Mouse (Mus musculus) embryonic stem cell, embryonic (primary cell): ENCODE results near the gene Adora3.

Experiments
- CTCF ChIA-PET, 4 experiments: fragments of 300-600 bp in 2 of 4; fragments of 350-600 bp in 2 of 4; sonication (Branson Sonifier 250); formaldehyde crosslinking; loops; one replicate each; lab custom pipeline; 2022; ENCODE audit warnings: inconsistent platforms in 2 of 4; lab: Charles Lee
- POLR2A ChIA-PET, 4 experiments: fragments of 300-600 bp in 2 of 4; fragments of 350-600 bp in 2 of 4; sonication (Branson Sonifier 250); formaldehyde crosslinking; loops; one replicate each; lab custom pipeline; 2022; ENCODE audit warnings: antibody characterized with exemption in 4 of 4, inconsistent platforms in 1 of 4; lab: Charles Lee

Adora3 gene

GRCm38 (mm10) chr3:105870558-105870957 lies at the start of gene Adora3, which contains the start of gene Tmigd3:
Adora3 (plus strand) TSS chr3:105870858.
Tmigd3 (plus strand) TSS chr3:105870903.
- ChIA-PET CTCF (no interaction called here), POLR2A (no interaction called here)

GRCm38 (mm10) chr3:105821504-105821903 lies 49.2 kb upstream of the Adora3 start:
- ChIA-PET POLR2A (no interaction called here), CTCF (no interaction called here)

- ChIA-PET CTCF (no interaction called here), POLR2A (no interaction called here)
Observed at GRCm38 (mm10) chr3:105823609-105824008, 47.0 kb upstream of the Adora3 start.

- ChIA-PET POLR2A (no interaction called here), CTCF (no interaction called here)
Observed at GRCm38 (mm10) chr3:105824103-105824502, 46.6 kb upstream of the Adora3 start.

- POLR2A ChIA-PET, result interaction anchor here in 1 of 4 experiments (0.7 kb wide), 1 partner anchor 145 kb away, joined by 3 read pairs; no protein-coding TSS in a partner anchor
- CTCF ChIA-PET, result interaction anchor here in 1 of 4 experiments (0.9 kb wide), 1 partner anchor 68 kb away, joined by 3 read pairs; no protein-coding TSS in a partner anchor
Observed at GRCm38 (mm10) chr3:105824704-105825103, 46.0 kb upstream of the Adora3 start.

- POLR2A ChIA-PET, result interaction anchor here in 1 of 4 experiments (0.6 kb wide), 1 partner anchor 14 kb away, joined by 3 read pairs; no protein-coding TSS in a partner anchor
- CTCF ChIA-PET, result interaction anchor here in 1 of 4 experiments (0.9 kb wide), 1 partner anchor 67 kb away, joined by 3 read pairs; no protein-coding TSS in a partner anchor
Observed at GRCm38 (mm10) chr3:105825501-105826161, 45.0 kb upstream of the Adora3 start.

GRCm38 (mm10) chr3:105831584-105831983 lies 39.1 kb upstream of the Adora3 start:
- ChIA-PET CTCF (no interaction called here), POLR2A (no interaction called here)

GRCm38 (mm10) chr3:105835875-105836274 lies 34.8 kb upstream of the Adora3 start:
- POLR2A ChIA-PET, result interaction anchor here in 1 of 4 experiments (0.6 to 0.7 kb wide), 3 partner anchors 56 to 677 kb away, joined by 3 to 4 read pairs (median 4); no protein-coding TSS in a partner anchor
- CTCF ChIA-PET, result no interaction called here

- ChIA-PET POLR2A (interaction anchor here in 1 of 4 experiments (0.6 kb wide), 1 partner anchor 112 kb away, joined by 3 read pairs; no protein-coding TSS in a partner anchor), CTCF (no interaction called here)
Observed at GRCm38 (mm10) chr3:105836883-105837282, 33.8 kb upstream of the Adora3 start.

- ChIA-PET CTCF (interaction anchor here in 1 of 4 experiments (0.6 kb wide), 1 partner anchor 113 kb away, joined by 3 read pairs; no protein-coding TSS in a partner anchor), POLR2A (interaction anchor here in 2 of 4 experiments (0.5 to 0.8 kb wide), 2 partner anchors 42 to 53 kb away, joined by 3 read pairs; no protein-coding TSS in a partner anchor)
Observed at GRCm38 (mm10) chr3:105838655-105839054, 32.0 kb upstream of the Adora3 start.

- POLR2A ChIA-PET, result no interaction called here
Observed at GRCm38 (mm10) chr3:105839836-105840235, 30.8 kb upstream of the Adora3 start.

GRCm38 (mm10) chr3:105846294-105847069 lies 24.2 kb upstream of the Adora3 start:
- POLR2A ChIA-PET, result interaction anchor here in 1 of 4 experiments (0.6 kb wide), 1 partner anchor 56 kb away, joined by 3 read pairs; no protein-coding TSS in a partner anchor
- CTCF ChIA-PET, result no interaction called here

More at GRCm38 (mm10) chr3:105839836-105840235, 30.8 kb upstream of the Adora3 start:
- CTCF ChIA-PET, result no interaction called here

GRCm38 (mm10) chr3:105853781-105854180 lies 16.9 kb upstream of the Adora3 start:
- CTCF ChIA-PET, result no interaction called here
- POLR2A ChIA-PET, result interaction anchor here in 1 of 4 experiments (1.2 kb wide), 1 partner anchor 9 kb away, joined by 3 read pairs; no protein-coding TSS in a partner anchor

- POLR2A ChIA-PET, result no interaction called here
Observed at GRCm38 (mm10) chr3:105854786-105855185, 15.9 kb upstream of the Adora3 start.

GRCm38 (mm10) chr3:105857513-105857912 lies 13.1 kb upstream of the Adora3 start:
- ChIA-PET POLR2A (no interaction called here), CTCF (no interaction called here)

More at GRCm38 (mm10) chr3:105854786-105855185, 15.9 kb upstream of the Adora3 start:
- CTCF ChIA-PET, result no interaction called here

GRCm38 (mm10) chr3:105861747-105862366 lies 8.8 kb upstream of the Adora3 start:
- ChIA-PET POLR2A (no interaction called here), CTCF (no interaction called here)

GRCm38 (mm10) chr3:105864123-105864522 lies 6.5 kb upstream of the Adora3 start:
- CTCF ChIA-PET, result no interaction called here
- POLR2A ChIA-PET, result interaction anchor here in 1 of 4 experiments (1.0 kb wide), 1 partner anchor 29 kb away, joined by 4 read pairs; no protein-coding TSS in a partner anchor

GRCm38 (mm10) chr3:105865122-105865521 lies 5.5 kb upstream of the Adora3 start:
- POLR2A ChIA-PET, result interaction anchor here in 1 of 4 experiments (1.0 kb wide), 1 partner anchor 28 kb away, joined by 4 read pairs; no protein-coding TSS in a partner anchor

GRCm38 (mm10) chr3:105868135-105868534 lies 2.5 kb upstream of the Adora3 start:
- ChIA-PET POLR2A (no interaction called here), CTCF (interaction anchor here in 1 of 4 experiments (1.0 kb wide), 1 partner anchor 24 kb away, joined by 3 read pairs; no protein-coding TSS in a partner anchor)

More at GRCm38 (mm10) chr3:105865122-105865521, 5.5 kb upstream of the Adora3 start:
- CTCF ChIA-PET, result no interaction called here
